Mouse (Mus musculus) adrenal gland, postnatal 14 days (tissue): ENCODE measurements around the gene Cdsn. TPM values are rescaled to one million over a fixed set of nuclear protein-coding genes. Genes with fewer than 3 reads are reported as not detected.
A peak's percentile ranks its signal among the peaks of the same experiment; 100 is the strongest.

Experiments used
- DNase-seq: peaks from one replicate; pipeline ENCODE4 v3.0.0; 2021; ENCODE audit warnings: mixed read lengths
- total RNA-seq: library from RNA; stranded (reverse); gene quantifications from 2 replicates; pipeline ENCODE4 v1.2.3, GENCODE M21; 2021

Gene Cdsn
- total RNA-seq, 1 experiment from 2014 or later, result 0.37 TPM

- DNase-seq, result peak; percentile 84
Observed at GRCm38 (mm10) chr17:35534343-35534742, 17.6 kb upstream of the Cdsn start.

- DNase-seq, result no peak
Observed at GRCm38 (mm10) chr17:35537421-35537820, 14.5 kb upstream of the Cdsn start.

- no peak for DNase-seq
Observed at GRCm38 (mm10) chr17:35538476-35538875, 13.5 kb upstream of the Cdsn start.

- DNase-seq, result no peak
Observed at GRCm38 (mm10) chr17:35539540-35539939, 12.4 kb upstream of the Cdsn start.

- DNase-seq, result no peak
Observed at GRCm38 (mm10) chr17:35542761-35543411, 9.0 kb upstream of the Cdsn start.

- no peak for DNase-seq
Observed at GRCm38 (mm10) chr17:35543412-35543861, 8.5 kb upstream of the Cdsn start.

GRCm38 (mm10) chr17:35544001-35544400 is 7.9 kb upstream of the Cdsn start:
- no peak for DNase-seq

- DNase-seq, result peak; percentile 75
Observed at GRCm38 (mm10) chr17:35544680-35545079, 7.2 kb upstream of the Cdsn start.

GRCm38 (mm10) chr17:35547465-35547864 is 4.5 kb upstream of the Cdsn start:
- no peak for DNase-seq

- no peak for DNase-seq
Observed at GRCm38 (mm10) chr17:35548636-35549035, 3.3 kb upstream of the Cdsn start.

- DNase-seq, result peak; percentile 91
Observed at GRCm38 (mm10) chr17:35549437-35550142, 2.3 kb upstream of the Cdsn start.

GRCm38 (mm10) chr17:35550143-35550494 is 1.8 kb upstream of the Cdsn start:
- DNase-seq, result no peak

GRCm38 (mm10) chr17:35550871-35551270 is 1.1 kb upstream of the Cdsn start:
- DNase-seq, result peak; percentile 56

- no peak for DNase-seq
Observed at GRCm38 (mm10) chr17:35554321-35554720, 2.4 kb downstream of the Cdsn start.

- no peak for DNase-seq
Observed at GRCm38 (mm10) chr17:35554761-35555397, 3.0 kb downstream of the Cdsn start.

GRCm38 (mm10) chr17:35556186-35556765 is 4.3 kb downstream of the Cdsn start:
- no peak for DNase-seq

GRCm38 (mm10) chr17:35556812-35557211 is 4.9 kb downstream of the Cdsn start:
- peak; percentile 80 for DNase-seq

GRCm38 (mm10) chr17:35557351-35557750 is 5.4 kb downstream of the Cdsn start:
- no peak for DNase-seq

GRCm38 (mm10) chr17:35558216-35558615 is 6.3 kb downstream of the Cdsn start:
- DNase-seq, result no peak

GRCm38 (mm10) chr17:35567150-35567549 is 15.2 kb downstream of the Cdsn start, which contains the start of gene 2300002M23Rik:
TSS of gene 2300002M23Rik (plus strand) at chr17:35567450.
- DNase-seq, result no peak

- no peak for DNase-seq
Observed at GRCm38 (mm10) chr17:35567767-35568166, 15.8 kb downstream of the Cdsn start.

GRCm38 (mm10) chr17:35569091-35569944 is 17.4 kb downstream of the Cdsn start:
- DNase-seq, result no peak
